Mouse (Mus musculus) heart, embryonic 13.5 days (tissue): ENCODE data around the gene Hoxa5. TPM values are rescaled to one million over a fixed set of nuclear protein-coding genes. Genes with fewer than 3 reads are reported as not detected.

Experiments
- ATAC-seq: fragments of 200-750 bp; cut with Nextera tagmentation; 2 replicates; pipeline ENCODE4 v1.8.0; 2017; ENCODE audit warnings: moderate TSS enrichment; ENCODE audit not compliant: insufficient number of reproducible peaks, low FRiP score, low TSS enrichment; ENCODE audit errors: extremely low read depth
- H3K27ac ChIP-seq: fragments of 300-500 bp; sonication (generic); replicated peaks from 2 replicates; pipeline ENCODE4 v1.5.1; 2015; ENCODE audit warnings: moderate library complexity, mild to moderate bottlenecking, inconsistent platforms
- H3K27me3 ChIP-seq: fragments of 300-500 bp; sonication (generic); replicated peaks from 2 replicates; pipeline ENCODE4 v1.6.1; 2015; ENCODE audit warnings: mild to moderate bottlenecking, inconsistent platforms
- H3K36me3 ChIP-seq: fragments of 300-500 bp; sonication (generic); 2 replicates; pipeline ENCODE4 v1.6.1; 2015; ENCODE audit warnings: mild to moderate bottlenecking, inconsistent platforms
- H3K4me1 ChIP-seq: fragments of 300-500 bp; sonication (generic); 2 replicates; pipeline ENCODE4 v1.6.1; 2015; ENCODE audit warnings: inconsistent platforms
- H3K4me2 ChIP-seq: fragments of 300-500 bp; sonication (generic); 2 replicates; pipeline ENCODE4 v1.6.1; 2015; ENCODE audit warnings: inconsistent platforms, mild to moderate bottlenecking, moderate library complexity
- H3K4me3 ChIP-seq: fragments of 300-500 bp; sonication (generic); 2 replicates; pipeline ENCODE4 v1.5.1; 2015; ENCODE audit warnings: moderate library complexity, mild to moderate bottlenecking, inconsistent platforms
- H3K9ac ChIP-seq: fragments of 300-500 bp; sonication (generic); 2 replicates; pipeline ENCODE4 v1.6.1; 2015; ENCODE audit warnings: inconsistent platforms, mild to moderate bottlenecking, moderate library complexity
- H3K9me3 ChIP-seq: fragments of 300-500 bp; sonication (generic); 2 replicates; pipeline ENCODE4 v1.6.1; 2016; ENCODE audit warnings: inconsistent platforms
- WGBS: fragments of 180-500 bp; shearing (Covaris S2); methylation state at CpG from one replicate; pipeline ENCODE4 v1.1.7; 2015; ENCODE audit warnings: mixed read lengths; 5-methylcytosine and 5-hydroxymethylcytosine counted together
- polyA plus RNA-seq: library from polyadenylated mRNA; unstranded; fragments of >200 nt; fragmentation: Nextera tagmentation; extraction: Ambion mirVana; gene quantifications from 2 replicates; pipeline ENCODE4 v1.2.1, GENCODE M21; 2015

Hoxa5 gene
- polyA plus RNA-seq, 1 experiment from 2014 or later, result 5.9 TPM

DNA sequence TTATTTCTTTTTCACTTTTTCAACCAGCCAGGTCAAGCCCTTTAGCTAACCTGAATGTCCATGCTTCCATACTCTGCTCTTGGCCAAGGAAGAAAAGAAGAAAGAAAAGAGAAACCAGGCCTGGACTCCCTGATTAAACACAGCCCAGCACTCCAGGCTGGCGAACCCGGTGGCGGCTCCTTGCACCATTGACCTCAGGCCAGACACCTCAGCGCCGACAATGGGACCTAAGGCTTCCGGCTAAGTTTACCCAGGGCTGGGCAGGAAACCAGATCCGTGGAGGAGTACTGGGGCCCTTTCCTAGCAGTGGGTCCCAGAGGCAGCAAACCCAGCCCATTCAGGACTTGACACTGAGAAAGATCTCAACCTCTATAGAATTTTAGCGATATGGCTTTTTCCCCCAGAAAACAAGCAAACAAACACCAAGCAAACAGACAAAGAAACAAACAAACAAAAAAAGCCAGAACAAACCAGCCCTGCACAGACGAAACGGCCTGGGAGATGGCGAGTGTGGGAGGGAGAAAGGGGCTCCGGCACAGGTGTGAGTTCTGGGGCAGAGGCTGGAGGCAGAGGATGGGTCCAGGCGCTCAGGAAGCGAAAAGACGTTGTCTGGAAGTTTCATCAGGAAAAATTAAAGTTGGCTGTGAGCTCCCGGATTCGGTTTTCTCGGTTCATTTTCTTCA is 27.6 kb upstream of the Hoxa5 start:
- no peak overlapping the region for H3K4me3 ChIP-seq
- H3K4me2 ChIP-seq, result no peak overlapping the region
- 3% methylated on average over 18 of the region's 18 CpGs for WGBS

DNA sequence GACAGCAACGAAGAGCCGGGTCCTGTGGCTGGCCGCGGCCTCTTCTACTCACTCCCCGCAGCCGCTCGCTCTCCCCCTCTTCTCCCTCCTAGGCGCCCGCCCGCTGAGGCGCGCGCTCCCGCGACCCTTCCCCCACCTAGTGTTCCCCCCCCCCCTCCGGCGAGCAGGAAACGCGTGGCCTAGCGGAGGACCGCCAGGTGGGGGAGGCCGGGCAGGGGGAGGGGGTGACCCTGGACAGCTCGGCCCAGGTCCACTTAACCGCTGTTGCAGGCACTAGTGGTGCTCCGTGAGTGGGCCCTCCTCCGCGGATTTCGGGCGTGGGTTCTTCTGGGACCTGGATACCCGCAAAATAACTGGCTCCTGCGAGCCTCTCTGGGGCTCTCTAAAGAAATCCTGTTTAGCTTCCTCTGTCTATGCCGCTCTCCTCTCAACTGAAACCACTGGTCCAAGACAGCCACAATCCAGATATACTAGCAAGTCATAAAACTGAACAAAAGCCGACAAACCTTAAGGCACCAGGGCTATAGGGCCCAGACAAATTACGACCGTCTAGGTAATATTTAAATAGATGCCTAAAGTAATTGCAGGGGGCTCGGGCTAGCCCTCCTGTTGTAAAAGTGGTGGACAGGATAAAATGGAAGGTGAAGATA is 26.3 kb upstream of the Hoxa5 start, which contains the start of gene Hoxa9:
TSS of gene Hoxa9 (minus strand) at position 574 of the 650 bp plus-strand sequence.
- Histone ChIP-seq H3K4me1 (peaks cover 11% of the 10 kb centered on the region; the same call in 1 of the 2 replicates), H3K4me3 (peak within 1 kb of the TSS; percentile 13; the same call in 1 of the 2 replicates), H3K27ac (no peak within 1 kb of the TSS), H3K9me3 (no peaks in the 10 kb centered on the region), H3K36me3 (no peaks in the 10 kb centered on the region), H3K9ac (no peak within 1 kb of the TSS), H3K4me2 (no peak within 1 kb of the TSS), H3K27me3 (peaks cover 98% of the 10 kb centered on the region)
- WGBS, result 2% methylated on average over 29 of the region's 36 CpGs
- ATAC-seq, result no peak

More for the DNA sequence above, 27.6 kb upstream of the Hoxa5 start:
- no peak overlapping the region for H3K9ac ChIP-seq
- no peaks in the 10 kb centered on the region for H3K9me3 ChIP-seq
- H3K36me3 ChIP-seq, result no peaks in the 10 kb centered on the region
- no peak for ATAC-seq
- H3K27me3 ChIP-seq, result peaks cover 98% of the 10 kb centered on the region
- no peak overlapping the region for H3K27ac ChIP-seq
- H3K4me1 ChIP-seq, result peaks cover 5% of the 10 kb centered on the region; the same call in 1 of the 2 replicates

DNA sequence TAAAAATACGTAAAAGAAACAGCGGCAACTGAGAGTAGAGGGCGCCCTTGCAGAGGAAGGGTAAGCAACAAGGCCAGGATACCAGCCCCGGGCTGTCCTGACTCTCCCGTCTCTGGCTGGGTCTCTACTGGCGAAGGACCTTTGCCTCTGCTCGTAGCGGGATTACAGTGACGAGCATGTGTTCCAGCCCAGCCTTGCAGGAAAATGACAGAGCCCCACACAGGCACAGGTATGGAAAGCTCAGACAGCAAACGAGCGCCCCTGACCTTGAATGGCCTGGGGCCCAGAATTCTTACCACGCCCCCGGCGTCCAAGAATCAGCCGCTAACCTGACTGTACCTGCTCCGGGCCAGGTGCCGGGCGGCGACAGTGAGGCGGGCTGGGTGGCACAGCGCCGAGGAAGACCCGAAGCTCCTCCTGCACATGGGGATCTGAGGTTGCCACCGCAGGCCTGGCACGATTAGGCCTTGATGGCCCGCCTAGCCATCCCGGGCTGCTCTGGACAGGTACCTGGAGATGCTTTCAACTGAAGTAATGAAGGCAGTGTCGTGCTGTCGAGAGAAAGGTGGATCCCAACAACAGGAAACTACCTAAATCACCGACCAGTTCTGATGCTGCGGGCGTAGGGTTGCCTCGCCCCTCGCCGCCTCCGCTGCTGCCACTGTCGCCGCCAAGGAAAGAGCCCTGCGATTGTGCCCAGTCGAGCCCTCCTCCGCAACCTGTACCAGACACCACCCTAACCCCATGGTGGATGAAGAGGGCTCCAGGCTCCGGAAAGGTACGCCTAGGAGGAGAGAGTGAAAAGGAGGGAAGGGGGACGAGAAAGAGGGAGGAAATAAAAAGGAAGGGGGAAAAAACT is 25.4 kb upstream of the Hoxa5 start:
- Histone ChIP-seq H3K27ac (no peak overlapping the region), H3K9me3 (no peaks in the 10 kb centered on the region), H3K36me3 (no peaks in the 10 kb centered on the region), H3K9ac (no peak overlapping the region), H3K4me2 (peak overlapping the region; percentile 6), H3K4me1 (peaks cover 12% of the 10 kb centered on the region; the same call in 1 of the 2 replicates), H3K27me3 (peaks cover 98% of the 10 kb centered on the region), H3K4me3 (0 out of 2 replicates have a peak overlapping the region, but pooled peaks have one; percentile 1)
- ATAC-seq, result no peak
- 2% methylated on average over 44 of the region's 44 CpGs for WGBS

DNA sequence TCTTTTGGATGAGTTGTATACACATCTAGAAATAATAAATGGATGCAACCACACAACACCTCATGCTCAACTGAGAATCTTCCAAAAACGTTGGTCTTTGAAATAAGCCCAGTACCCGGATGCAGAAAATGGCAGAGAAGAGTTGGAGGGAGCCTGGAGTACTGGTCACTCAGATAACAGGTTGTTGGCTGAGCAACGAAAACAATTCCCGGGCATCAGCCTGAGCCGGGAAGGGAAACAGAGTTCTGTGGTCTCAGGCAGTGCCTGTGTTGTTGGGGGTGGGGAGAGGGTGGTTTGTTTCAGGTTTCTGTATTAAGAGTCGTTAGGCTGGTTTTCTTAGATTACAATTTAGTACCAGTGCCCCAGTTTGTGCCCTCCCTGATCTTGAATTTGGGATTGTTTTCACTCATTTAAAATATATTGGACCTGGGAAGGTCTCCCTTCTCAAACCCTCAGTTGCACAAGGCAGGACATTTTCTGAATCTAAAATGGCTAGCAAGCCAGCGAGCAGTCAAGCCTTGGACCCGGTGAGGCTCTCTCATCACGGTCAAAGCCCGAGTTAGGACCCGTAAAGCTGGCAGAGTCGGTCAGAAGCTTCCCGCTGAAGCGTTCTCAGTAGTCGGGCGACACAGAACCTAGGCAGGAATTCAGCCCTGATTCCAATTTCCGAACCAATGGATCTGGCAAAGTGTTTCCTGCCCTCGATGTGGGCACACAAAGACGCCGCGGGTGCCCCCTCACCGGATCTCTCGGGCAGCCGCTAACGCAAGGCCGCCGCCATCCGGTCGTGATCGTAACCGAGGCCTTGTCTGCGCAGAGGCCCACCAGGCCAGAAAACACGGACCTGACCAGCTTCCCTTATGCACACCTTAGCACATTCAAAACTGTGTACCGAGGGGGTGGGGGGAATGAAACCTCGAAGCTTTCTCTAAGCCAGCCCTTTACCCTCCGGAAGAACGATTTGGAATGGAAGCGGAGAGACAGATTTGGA is 24.4 kb upstream of the Hoxa5 start:
- Histone ChIP-seq H3K9ac (no peak overlapping the region), H3K36me3 (no peaks in the 10 kb centered on the region), H3K4me1 (peaks cover 7% of the 10 kb centered on the region; the same call in 1 of the 2 replicates), H3K27me3 (peaks cover 98% of the 10 kb centered on the region), H3K9me3 (no peaks in the 10 kb centered on the region), H3K4me2 (no peak overlapping the region), H3K27ac (no peak overlapping the region), H3K4me3 (no peak overlapping the region)
- WGBS, result under 1% methylated on average over 38 of the region's 38 CpGs
- ATAC-seq, result no peak

DNA sequence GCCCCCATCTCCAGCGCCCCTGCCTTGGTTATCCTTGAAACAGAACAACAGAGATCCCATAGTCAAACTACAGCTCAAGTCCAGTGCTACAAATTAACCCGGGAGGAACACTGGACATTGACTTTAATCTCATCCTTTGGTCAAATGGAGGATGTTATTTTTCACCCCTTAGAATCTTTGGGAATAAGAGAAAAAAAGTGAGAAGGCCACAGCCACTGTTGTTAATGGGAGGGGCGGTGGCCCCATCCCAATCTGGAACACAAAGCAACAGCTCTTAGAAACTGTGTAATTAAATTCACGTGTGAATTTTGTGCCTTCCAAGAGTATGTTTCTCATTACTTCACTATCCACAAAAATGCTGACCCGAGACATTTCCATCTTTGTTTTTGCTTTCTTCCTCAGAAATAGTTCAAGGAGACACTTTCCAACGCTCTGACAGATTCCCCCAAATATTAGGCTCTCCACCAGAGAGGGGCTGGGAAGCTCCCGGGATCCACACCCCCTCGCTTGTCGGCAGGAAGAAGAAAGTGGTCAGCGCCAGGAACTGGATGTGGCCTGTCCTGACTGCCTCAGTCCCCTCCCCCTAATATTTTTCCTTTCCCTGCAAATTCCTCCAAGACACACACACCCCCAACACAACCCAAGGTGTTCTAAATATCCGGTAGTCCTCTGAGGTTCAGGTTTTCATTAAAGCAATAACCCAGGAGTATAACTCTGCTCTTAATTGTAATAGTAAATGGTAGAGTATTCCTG is 23.3 kb upstream of the Hoxa5 start:
- no peak overlapping the region for H3K4me3 ChIP-seq
- WGBS, result 6% methylated on average over 11 of the region's 11 CpGs
- H3K4me1 ChIP-seq, result peaks cover 6% of the 10 kb centered on the region; the same call in 1 of the 2 replicates
- ATAC-seq, result no peak
- H3K9me3 ChIP-seq, result no peaks in the 10 kb centered on the region
- no peak overlapping the region for H3K4me2 ChIP-seq
- no peak overlapping the region for H3K9ac ChIP-seq
- no peak overlapping the region for H3K27ac ChIP-seq
- H3K36me3 ChIP-seq, result no peaks in the 10 kb centered on the region
- peaks cover 98% of the 10 kb centered on the region for H3K27me3 ChIP-seq

DNA sequence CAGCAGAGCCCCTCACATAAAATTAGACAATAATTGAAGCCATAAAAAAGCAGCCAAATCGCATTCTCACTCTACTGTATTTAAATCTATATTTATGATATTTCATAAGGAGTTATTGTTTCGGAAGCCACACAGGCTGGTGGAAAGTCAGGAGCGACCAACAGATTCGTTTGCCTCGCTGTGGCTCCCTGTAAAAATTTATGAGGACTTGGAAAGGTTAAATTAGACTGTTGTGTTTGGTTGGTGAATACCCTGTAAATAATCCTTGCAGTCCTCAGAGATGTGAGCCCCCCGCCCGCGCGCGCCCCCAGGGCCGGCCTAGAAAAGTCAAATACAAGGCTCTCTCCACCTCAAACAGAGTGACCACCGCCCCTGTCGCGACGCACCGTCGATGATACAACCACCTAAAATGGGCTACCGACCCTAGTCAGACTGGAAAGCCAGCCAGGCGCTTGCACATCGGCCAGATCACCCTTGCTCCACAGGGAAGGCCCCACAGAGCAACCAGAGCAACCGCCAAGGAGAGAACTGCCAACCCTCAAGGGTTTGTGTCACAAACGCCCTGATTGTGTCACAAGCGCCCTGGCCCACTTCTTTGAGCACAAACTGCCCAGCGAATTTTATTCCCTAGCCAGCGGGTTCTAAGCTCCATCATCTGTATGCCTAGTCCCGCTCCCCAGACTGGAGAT is 22.3 kb upstream of the Hoxa5 start:
- Histone ChIP-seq H3K4me1 (peaks cover 10% of the 10 kb centered on the region; the same call in 1 of the 2 replicates), H3K9ac (no peak overlapping the region), H3K27me3 (peaks cover 98% of the 10 kb centered on the region), H3K9me3 (no peaks in the 10 kb centered on the region), H3K36me3 (no peaks in the 10 kb centered on the region), H3K4me3 (no peak overlapping the region), H3K4me2 (no peak overlapping the region), H3K27ac (no peak overlapping the region)
- 5% methylated on average over 26 of the region's 26 CpGs for WGBS
- no peak for ATAC-seq

DNA sequence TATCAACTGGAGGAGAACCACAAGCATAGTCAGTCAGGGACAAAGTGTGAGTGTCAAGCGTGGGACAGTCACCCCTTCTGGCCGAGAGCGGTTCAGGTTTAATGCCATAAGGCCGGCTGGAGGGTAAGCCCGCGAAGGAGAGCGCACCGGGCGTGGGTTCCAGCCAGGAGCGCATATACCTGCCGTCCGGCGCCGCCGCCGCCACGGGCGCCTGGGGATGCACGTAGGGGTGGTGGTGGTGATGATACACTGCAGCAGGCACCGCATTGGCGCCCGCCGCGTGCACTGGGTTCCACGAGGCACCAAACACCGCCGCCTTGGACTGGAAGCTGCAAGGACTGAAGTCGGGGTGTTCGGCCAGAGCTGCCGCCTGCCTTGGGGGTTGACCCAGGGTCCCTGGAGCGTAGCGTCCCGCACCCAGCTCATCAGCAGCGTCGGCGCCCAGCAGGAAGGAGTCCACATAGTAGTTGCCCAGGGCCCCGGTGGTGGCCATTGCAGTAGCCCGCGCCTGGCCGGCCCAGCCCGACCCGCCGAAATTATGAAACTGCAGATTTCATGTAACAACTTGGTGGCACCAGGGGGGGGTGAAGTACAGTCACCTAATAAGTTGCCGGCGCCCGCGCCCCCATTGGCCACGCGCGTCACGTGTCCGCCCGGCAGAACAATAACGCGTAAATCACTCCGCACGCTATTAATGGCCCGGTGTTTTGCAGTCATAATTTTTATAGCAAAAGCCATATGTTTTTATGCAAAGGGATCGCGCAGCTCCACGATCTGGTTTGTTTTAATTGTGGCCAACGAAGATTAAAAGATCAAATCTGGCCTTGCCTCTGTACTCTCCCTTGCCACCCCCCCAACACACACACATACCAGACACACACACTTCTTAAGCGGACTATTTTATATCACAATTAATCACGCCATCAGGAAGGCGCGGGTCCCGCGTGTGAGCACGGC is 21.5 kb upstream of the Hoxa5 start:
- H3K9ac ChIP-seq, result no peak overlapping the region
- WGBS, result 2% methylated on average over 69 of the region's 69 CpGs

DNA sequence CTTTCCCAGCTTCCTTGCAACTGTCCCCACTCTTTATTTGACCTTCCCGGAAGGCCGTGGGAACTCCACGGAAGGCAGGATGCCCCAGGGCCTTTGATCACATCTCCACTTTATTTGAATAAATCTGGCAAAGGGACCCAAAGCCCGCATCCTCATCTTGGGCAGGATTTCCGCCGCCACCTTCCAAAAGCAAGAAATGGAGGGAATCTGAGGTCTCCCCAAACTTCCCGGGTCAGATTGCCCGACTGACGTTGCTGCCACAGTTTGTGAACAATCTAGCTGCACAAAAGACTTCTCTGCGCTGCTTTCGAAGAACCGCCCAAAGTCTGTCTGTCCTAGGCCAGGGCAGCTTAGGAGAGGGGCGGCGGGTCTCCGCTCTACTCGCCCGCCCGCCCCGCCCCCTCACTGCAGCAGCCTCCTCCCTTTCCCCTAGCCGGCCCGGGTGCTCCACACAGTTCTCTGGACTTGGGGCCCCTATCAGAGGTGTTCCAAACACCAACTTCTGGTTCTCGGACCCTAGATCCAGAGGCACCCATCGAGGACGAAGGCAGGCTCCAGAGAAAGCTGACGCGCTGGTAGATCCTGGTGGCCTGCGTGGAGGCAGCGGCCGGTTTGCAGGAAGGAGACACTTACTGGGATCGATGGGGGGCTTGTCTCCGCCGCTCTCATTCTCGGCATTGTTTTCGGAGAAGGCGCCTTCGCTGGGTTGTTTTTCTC is 20.7 kb upstream of the Hoxa5 start:
- no peaks in the 10 kb centered on the region for H3K9me3 ChIP-seq
- no peak for ATAC-seq
- WGBS, result 1% methylated on average over 36 of the region's 36 CpGs
- peaks cover 99% of the 10 kb centered on the region for H3K27me3 ChIP-seq
- no peak overlapping the region for H3K9ac ChIP-seq
- no peak overlapping the region for H3K4me2 ChIP-seq
- peak overlapping the region; percentile 23; the same call in 1 of the 2 replicates for H3K4me3 ChIP-seq
- H3K36me3 ChIP-seq, result no peaks in the 10 kb centered on the region
- no peak overlapping the region for H3K27ac ChIP-seq
- H3K4me1 ChIP-seq, result peaks cover 15% of the 10 kb centered on the region; the same call in 1 of the 2 replicates

More for the DNA sequence above, 21.5 kb upstream of the Hoxa5 start:
- H3K36me3 ChIP-seq, result no peaks in the 10 kb centered on the region
- H3K4me2 ChIP-seq, result peak overlapping the region; percentile 24; the same call in 1 of the 2 replicates
- peak overlapping the region; percentile 23 for H3K4me3 ChIP-seq
- no peak for ATAC-seq
- no peaks in the 10 kb centered on the region for H3K9me3 ChIP-seq
- no peak overlapping the region for H3K27ac ChIP-seq
- peaks cover 99% of the 10 kb centered on the region for H3K27me3 ChIP-seq
- H3K4me1 ChIP-seq, result peaks cover 15% of the 10 kb centered on the region; the same call in 1 of the 2 replicates
